Mouse (Mus musculus): ENCODE measurements around the gene Rcan2. TPM values are rescaled to one million over a fixed set of nuclear protein-coding genes. Genes with fewer than 3 reads are reported as not detected.

Rcan2 gene
- polyA plus RNA-seq, 1 experiment from 2014 or later: 4.9 TPM

DNA sequence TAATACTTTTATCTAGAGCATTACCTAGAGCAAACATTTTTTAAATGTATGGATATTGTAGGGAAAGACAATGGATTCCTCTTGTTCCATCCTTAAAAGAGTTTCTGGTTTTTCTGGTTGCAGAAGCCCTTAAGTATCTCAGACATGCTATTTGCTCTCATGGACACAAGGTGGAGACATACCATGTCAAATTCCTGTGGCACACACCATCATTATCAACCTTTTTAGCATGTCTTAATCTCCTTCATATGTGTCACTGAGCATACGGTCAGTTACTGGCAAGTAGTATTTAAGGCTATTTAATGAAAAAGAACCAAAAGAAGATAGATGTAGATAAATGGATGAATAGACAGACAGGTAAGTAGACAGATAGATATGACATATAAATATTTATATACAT, 81.9 kb downstream of the Rcan2 start:
- H3K9ac ChIP-seq: no peak overlapping the region
- no peaks in the 10 kb centered on the region for H3K9me3 ChIP-seq (replicated peaks)
- H3K36me3 ChIP-seq: no peaks in the 10 kb centered on the region
- H3K4me3 ChIP-seq (replicated peaks): no peak overlapping the region
- no peak overlapping the region for H3K27ac ChIP-seq (replicated peaks)
- ATAC-seq (ENCODE audit: insufficient number of reproducible peaks, low FRiP score, low TSS enrichment, low read depth): no peak
- H3K27me3 ChIP-seq: no peaks in the 10 kb centered on the region
- 11% methylated on average over 1 of the region's 1 CpGs for WGBS
- H3K4me1 ChIP-seq: peaks cover 6% of the 10 kb centered on the region; the same call in 1 of the 2 replicates
- H3K4me2 ChIP-seq (replicated peaks): no peak overlapping the region

DNA sequence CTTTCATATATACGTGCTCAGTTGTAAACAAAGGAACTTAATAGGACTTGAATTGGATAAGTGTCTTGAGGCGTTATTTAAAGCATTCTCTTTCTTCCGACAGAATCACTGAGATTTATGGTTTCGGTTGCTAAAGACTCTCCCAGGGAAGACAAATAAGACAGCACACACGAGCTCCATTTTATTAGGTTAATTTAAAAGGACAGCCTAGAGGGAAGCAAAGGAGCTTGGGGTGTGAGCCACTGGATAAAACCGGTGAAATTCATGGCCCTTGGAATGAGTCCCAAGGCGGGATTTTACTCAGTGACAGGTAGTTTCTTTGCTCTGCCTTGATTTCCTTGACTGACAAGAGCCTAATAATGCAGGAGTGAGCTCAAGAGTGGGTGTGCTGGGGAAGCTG, 85.1 kb downstream of the Rcan2 start:
- H3K4me2 ChIP-seq (replicated peaks): no peak overlapping the region
- no peak overlapping the region for H3K4me3 ChIP-seq (replicated peaks)
- no peaks in the 10 kb centered on the region for H3K36me3 ChIP-seq
- peaks cover 7% of the 10 kb centered on the region; the same call in 1 of the 2 replicates for H3K4me1 ChIP-seq
- no peak overlapping the region for H3K9ac ChIP-seq
- H3K9me3 ChIP-seq (replicated peaks): no peaks in the 10 kb centered on the region
- no peaks in the 10 kb centered on the region for H3K27me3 ChIP-seq
- WGBS: 74% methylated on average over 7 of the region's 7 CpGs
- no peak overlapping the region for H3K27ac ChIP-seq (replicated peaks)
- ATAC-seq (ENCODE audit: insufficient number of reproducible peaks, low FRiP score, low TSS enrichment, low read depth): no peak

DNA sequence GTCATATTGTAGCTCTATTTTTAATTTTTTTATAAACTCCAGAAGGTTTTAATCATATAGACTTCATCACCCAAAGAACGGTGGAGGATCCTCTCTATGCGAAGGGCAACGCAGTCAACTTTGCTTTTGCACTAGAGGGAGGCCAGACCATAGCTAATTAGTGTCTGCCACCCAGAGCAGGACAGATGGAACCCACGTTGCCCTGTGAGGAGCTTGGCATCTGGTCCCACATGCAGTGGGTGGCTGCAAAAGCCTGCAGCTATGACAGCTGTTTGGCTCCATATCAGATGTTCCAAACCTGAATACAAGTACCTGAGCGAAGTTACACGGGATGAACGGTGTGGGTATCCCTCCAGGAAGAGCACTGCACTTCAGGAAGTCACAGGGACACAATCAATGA, 86.8 kb downstream of the Rcan2 start:
- Histone ChIP-seq H3K4me1 (peaks cover 7% of the 10 kb centered on the region; the same call in 1 of the 2 replicates), H3K9me3 (replicated peaks) (no peaks in the 10 kb centered on the region), H3K4me2 (replicated peaks) (no peak overlapping the region), H3K9ac (no peak overlapping the region), H3K36me3 (no peaks in the 10 kb centered on the region), H3K27me3 (no peaks in the 10 kb centered on the region), H3K4me3 (replicated peaks) (no peak overlapping the region), H3K27ac (replicated peaks) (no peak overlapping the region)
- ATAC-seq (ENCODE audit: insufficient number of reproducible peaks, low FRiP score, low TSS enrichment, low read depth): no peak
- WGBS: 52% methylated on average over 7 of the region's 7 CpGs

DNA sequence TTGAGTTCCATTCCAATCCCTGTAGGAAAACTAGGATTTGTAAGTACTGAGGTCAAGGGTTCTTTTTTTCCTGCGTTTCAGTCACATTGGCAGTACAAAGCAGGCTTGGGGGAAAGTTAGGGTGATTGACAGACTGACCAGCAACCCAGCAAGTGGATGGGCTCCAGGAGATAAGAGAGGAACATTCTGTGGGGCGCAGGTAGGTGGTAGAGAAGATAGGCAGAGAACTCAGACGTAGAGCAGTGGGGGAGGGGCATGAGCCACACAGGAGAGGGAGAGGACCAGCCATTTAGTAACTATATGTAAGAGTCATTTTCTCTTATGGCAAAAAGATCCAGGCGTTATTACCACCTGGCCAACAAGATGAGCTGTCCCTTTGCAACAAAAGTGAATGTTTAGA, 96.2 kb downstream of the Rcan2 start:
- ATAC-seq (ENCODE audit: insufficient number of reproducible peaks, low FRiP score, low TSS enrichment, low read depth): no peak

DNA sequence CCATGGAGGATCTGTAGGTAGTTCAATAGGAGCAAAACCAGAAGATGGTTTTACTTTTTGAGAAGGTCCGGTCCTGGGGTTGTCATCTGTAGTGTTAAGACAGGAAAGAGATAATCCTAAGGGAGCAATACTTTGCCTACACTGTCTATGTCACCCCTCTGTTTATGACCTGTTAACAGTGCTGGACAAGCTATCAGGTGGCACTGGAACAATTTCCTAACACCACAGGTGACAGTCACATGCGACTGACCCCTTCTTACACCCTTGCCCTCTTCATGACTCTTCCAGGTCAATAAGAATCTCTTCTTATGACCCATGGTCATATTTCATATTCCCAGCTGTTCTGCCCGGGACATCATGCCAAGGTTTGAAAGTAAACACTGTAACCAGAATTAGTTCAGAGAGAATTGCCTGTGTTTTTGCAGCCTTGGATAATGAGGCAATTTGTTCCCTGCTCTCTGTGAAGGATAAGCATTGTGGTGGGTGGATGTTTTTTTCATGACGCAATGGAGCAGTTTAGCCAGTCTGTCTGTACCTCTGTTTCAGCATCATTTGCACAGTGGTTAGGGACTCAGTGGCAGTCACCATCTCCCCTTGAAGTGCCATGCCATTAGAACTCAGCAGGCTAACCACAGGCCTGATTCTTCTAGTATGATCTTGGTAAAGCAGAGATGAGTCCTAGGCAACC, 98.4 kb downstream of the Rcan2 start:
- Histone ChIP-seq H3K36me3 (no peaks in the 10 kb centered on the region), H3K4me1 (peaks cover 9% of the 10 kb centered on the region; the same call in 1 of the 2 replicates), H3K4me2 (replicated peaks) (no peak overlapping the region), H3K4me3 (replicated peaks) (no peak overlapping the region), H3K9ac (no peak overlapping the region), H3K9me3 (replicated peaks) (no peaks in the 10 kb centered on the region), H3K27ac (replicated peaks) (no peak overlapping the region), H3K27me3 (no peaks in the 10 kb centered on the region)
- WGBS: 80% methylated on average over 4 of the region's 4 CpGs
- ATAC-seq (ENCODE audit: insufficient number of reproducible peaks, low FRiP score, low TSS enrichment, low read depth): no peak

More for the DNA sequence above, 96.2 kb downstream of the Rcan2 start:
- Histone ChIP-seq H3K36me3 (no peaks in the 10 kb centered on the region), H3K4me3 (replicated peaks) (no peak overlapping the region), H3K4me2 (replicated peaks) (no peak overlapping the region), H3K4me1 (no peaks in the 10 kb centered on the region), H3K27ac (replicated peaks) (no peak overlapping the region), H3K27me3 (no peaks in the 10 kb centered on the region), H3K9me3 (replicated peaks) (no peaks in the 10 kb centered on the region), H3K9ac (no peak overlapping the region)
- 72% methylated on average over 4 of the region's 4 CpGs for WGBS

DNA sequence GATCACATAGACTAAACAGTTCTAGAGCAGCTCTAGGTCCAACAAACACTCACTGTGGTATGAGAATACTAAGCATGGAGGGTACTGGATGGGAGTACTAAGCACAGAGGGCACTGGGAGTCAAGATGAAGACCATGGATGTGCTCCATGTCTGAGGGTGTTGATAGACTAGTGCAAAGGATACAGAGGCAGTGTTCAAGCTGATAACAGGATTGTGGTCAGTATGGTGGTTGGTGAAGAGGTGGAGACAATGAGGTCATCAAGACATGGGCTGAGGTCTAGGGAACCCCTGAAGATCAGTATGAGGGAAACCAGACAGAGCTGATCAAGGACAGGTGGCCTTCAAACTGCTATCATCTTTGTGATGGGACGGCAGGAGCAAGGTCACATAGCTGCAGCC, 99.0 kb downstream of the Rcan2 start:
- no peak for ATAC-seq (ENCODE audit: insufficient number of reproducible peaks, low FRiP score, low TSS enrichment, low read depth)
- peaks cover 9% of the 10 kb centered on the region; the same call in 1 of the 2 replicates for H3K4me1 ChIP-seq
- H3K9me3 ChIP-seq (replicated peaks): no peaks in the 10 kb centered on the region
- no peak overlapping the region for H3K27ac ChIP-seq (replicated peaks)
- H3K4me3 ChIP-seq (replicated peaks): no peak overlapping the region
- no peak overlapping the region for H3K4me2 ChIP-seq (replicated peaks)
- 76% methylated on average over 1 of the region's 1 CpGs for WGBS
- H3K9ac ChIP-seq: no peak overlapping the region
- no peaks in the 10 kb centered on the region for H3K36me3 ChIP-seq
- H3K27me3 ChIP-seq: no peaks in the 10 kb centered on the region

DNA sequence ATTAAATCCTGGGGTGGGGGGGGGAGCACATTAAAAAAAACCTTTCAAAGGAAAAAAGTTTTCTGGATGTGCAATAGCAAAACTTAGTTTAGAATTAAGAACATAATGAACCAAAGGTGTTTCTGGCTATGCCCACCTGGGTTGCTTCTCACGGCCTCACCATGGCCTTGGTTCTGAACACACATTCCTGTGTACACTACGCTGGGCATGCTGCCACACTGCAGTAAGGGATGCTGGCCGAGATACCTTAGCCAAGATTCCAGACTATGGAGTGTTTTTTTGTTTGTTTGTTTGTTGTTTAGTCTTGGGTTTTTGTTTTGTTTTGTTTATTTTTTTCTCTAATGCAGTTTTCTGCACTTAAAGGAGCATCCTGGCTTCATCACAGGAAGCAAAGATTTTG, 100.3 kb downstream of the Rcan2 start:
- 78% methylated on average over 3 of the region's 3 CpGs for WGBS
- Histone ChIP-seq H3K4me3 (replicated peaks) (no peak overlapping the region), H3K27ac (replicated peaks) (no peak overlapping the region)

DNA sequence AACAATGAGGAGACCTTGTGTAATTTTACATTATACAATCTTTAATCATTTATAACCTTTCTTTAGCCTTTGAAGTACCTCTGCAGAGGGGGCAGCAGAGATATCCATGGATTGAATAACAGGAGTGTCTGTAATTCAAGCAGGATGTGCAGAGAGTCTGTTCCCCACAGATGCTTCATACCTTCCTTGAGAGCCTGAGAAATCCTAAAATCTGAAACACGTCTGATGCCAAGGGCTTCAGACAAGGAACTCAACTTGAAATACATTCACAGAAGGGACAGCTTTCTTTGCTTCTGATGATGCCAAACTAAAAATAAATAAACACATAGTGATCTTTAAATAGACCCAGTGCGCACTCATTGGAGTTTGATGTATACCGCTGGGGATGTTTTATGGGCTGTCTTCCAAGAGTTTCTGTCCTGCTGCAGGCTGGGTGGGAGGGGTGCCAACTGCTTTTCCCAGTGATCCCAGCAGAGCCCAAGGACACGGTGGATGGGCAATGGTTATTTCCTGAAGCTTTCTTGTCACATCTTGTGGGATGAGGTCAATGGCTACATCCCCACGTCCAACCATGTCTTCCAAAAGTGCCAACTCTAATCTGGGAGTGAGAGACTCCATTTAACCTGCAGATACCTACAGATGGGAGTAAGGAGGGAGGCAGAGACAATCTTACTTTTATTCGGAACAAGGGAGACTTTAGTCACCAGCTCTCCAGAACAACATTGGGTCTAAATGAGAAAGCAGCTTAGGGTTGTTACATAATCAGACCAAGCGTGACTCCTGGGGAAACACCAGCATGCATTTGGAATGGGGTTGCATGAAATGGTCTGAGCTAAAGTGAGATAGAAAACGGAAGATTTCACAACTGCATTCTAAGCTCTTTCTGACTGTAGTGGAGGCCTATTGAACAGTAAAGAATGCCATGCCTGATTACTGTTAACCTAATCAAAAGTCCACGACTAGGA, 102.9 kb downstream of the Rcan2 start:
- no peak for ATAC-seq (ENCODE audit: insufficient number of reproducible peaks, low FRiP score, low TSS enrichment, low read depth)
- Histone ChIP-seq H3K27ac (replicated peaks) (no peak overlapping the region), H3K9me3 (replicated peaks) (no peaks in the 10 kb centered on the region), H3K4me1 (peaks cover 9% of the 10 kb centered on the region; the same call in 1 of the 2 replicates), H3K4me2 (replicated peaks) (no peak overlapping the region), H3K4me3 (replicated peaks) (no peak overlapping the region), H3K27me3 (no peaks in the 10 kb centered on the region), H3K9ac (no peak overlapping the region), H3K36me3 (no peaks in the 10 kb centered on the region)
- WGBS: 54% methylated on average over 9 of the region's 9 CpGs

More for the DNA sequence above, 100.3 kb downstream of the Rcan2 start:
- no peak for ATAC-seq (ENCODE audit: insufficient number of reproducible peaks, low FRiP score, low TSS enrichment, low read depth)
- H3K27me3 ChIP-seq: no peaks in the 10 kb centered on the region
- no peaks in the 10 kb centered on the region for H3K36me3 ChIP-seq
- no peak overlapping the region for H3K4me2 ChIP-seq (replicated peaks)
- no peak overlapping the region for H3K9ac ChIP-seq
- peaks cover 9% of the 10 kb centered on the region; the same call in 1 of the 2 replicates for H3K4me1 ChIP-seq
- H3K9me3 ChIP-seq (replicated peaks): no peaks in the 10 kb centered on the region

DNA sequence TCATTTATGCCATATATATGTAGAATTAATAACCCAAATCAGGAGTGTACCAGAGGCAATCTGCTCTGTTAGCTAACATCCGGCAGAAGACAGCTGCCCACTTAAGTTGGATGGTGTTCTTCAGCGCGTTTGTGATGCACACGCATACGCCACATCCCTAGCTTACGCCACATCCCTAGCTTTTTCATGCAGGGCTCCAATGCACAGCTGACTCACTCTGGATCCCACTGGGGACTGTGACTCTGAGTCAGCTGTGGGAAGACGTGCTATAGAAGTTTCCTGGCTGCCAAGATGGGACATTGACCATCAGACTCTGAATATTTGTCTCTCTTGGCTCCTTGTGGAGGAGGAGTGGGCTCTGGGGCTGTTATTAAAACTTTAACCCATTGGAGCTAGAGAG, 103.7 kb downstream of the Rcan2 start:
- Histone ChIP-seq H3K9ac (no peak overlapping the region), H3K4me2 (replicated peaks) (no peak overlapping the region), H3K9me3 (replicated peaks) (no peaks in the 10 kb centered on the region), H3K4me1 (peaks cover 9% of the 10 kb centered on the region; the same call in 1 of the 2 replicates), H3K27ac (replicated peaks) (no peak overlapping the region), H3K27me3 (no peaks in the 10 kb centered on the region), H3K4me3 (replicated peaks) (no peak overlapping the region), H3K36me3 (no peaks in the 10 kb centered on the region)
- no peak for ATAC-seq (ENCODE audit: insufficient number of reproducible peaks, low FRiP score, low TSS enrichment, low read depth)
- whole genome bisulfite sequencing: 85% methylated on average over 7 of the region's 7 CpGs

DNA sequence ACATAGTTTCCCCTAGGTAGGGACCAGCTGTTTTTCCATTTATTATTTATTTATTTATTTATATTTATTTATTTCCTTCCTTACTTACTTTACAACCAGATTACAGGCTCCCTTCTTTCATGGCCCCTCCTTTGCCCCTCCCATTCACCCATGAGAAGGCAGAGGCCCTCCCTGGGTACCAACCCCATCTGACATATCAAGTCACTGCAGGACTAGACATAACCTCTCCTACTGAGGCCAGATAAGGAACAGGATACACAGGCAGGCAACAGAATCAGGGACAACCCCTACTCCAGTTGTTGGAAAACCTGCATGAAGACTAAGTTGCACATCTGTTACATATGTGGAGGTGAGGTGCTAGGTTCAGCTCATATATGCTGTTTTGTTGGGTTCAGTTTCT, 105.6 kb downstream of the Rcan2 start:
- Histone ChIP-seq H3K9me3 (replicated peaks) (no peaks in the 10 kb centered on the region), H3K4me1 (peaks cover 9% of the 10 kb centered on the region; the same call in 1 of the 2 replicates), H3K4me2 (replicated peaks) (no peak overlapping the region), H3K4me3 (replicated peaks) (no peak overlapping the region), H3K27me3 (no peaks in the 10 kb centered on the region), H3K36me3 (no peaks in the 10 kb centered on the region), H3K9ac (no peak overlapping the region), H3K27ac (replicated peaks) (no peak overlapping the region)
- ATAC-seq (ENCODE audit: insufficient number of reproducible peaks, low FRiP score, low TSS enrichment, low read depth): no peak

DNA sequence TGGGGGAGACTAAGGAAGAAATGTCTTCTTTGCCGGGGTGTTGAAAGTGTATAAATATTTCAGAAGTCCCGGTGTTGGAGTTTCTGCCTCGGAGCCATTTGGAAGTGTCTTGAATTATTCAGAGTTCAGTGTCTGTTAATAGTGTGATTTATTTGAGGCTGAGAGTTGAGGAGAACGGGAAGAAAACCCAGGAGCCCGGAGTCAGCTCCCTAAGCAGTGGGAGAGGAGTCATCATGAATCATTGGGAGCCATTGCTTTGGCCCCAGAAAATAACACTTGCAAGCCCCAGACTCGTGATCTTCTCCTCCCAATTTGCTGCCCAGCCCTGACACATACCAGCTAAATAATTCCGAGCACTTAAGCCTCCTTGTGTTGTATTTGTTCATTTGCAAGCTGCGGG, 115.0 kb downstream of the Rcan2 start:
- Histone ChIP-seq H3K36me3 (no peaks in the 10 kb centered on the region), H3K4me3 (replicated peaks) (no peak overlapping the region), H3K4me2 (replicated peaks) (no peak overlapping the region), H3K4me1 (no peaks in the 10 kb centered on the region), H3K27ac (replicated peaks) (no peak overlapping the region), H3K9me3 (replicated peaks) (0 out of 2 replicates have a peak, but pooled peaks cover 2% of the 10 kb centered on the region), H3K9ac (no peak overlapping the region), H3K27me3 (no peaks in the 10 kb centered on the region)
- no peak for ATAC-seq (ENCODE audit: insufficient number of reproducible peaks, low FRiP score, low TSS enrichment, low read depth)
- WGBS: 72% methylated on average over 8 of the region's 8 CpGs
